Mouse (Mus musculus) hindbrain, postnatal 0 days (tissue): ENCODE results near the gene Polg. TPM values are rescaled to one million over a fixed set of nuclear protein-coding genes. Genes with fewer than 3 reads are reported as not detected.

Experiments used
- ATAC-seq: fragments of 200-750 bp; cut with Nextera tagmentation; 2 replicates; pipeline ENCODE4 v1.8.0; 2017; ENCODE audit warnings: mild to moderate bottlenecking, moderate TSS enrichment, moderate library complexity
- DNase-seq: peaks from one replicate; pipeline ENCODE4 v3.0.0-alpha.2; 2015; ENCODE audit warnings: low spot score
- H3K27ac ChIP-seq: fragments of 300-500 bp; sonication (generic); 2 replicates; pipeline ENCODE4 v1.5.1; 2014; ENCODE audit warnings: mild to moderate bottlenecking
- H3K27me3 ChIP-seq: fragments of 300-500 bp; sonication (generic); 2 replicates; pipeline ENCODE4 v1.6.1; 2014; ENCODE audit warnings: low read length, mixed read lengths; ENCODE audit not compliant: insufficient read depth
- H3K36me3 ChIP-seq: fragments of 300-500 bp; sonication (generic); 2 replicates; pipeline ENCODE4 v1.6.1; 2014; ENCODE audit warnings: low read length, mixed read lengths; ENCODE audit not compliant: insufficient read depth
- H3K4me1 ChIP-seq: fragments of 300-500 bp; sonication (generic); 2 replicates; pipeline ENCODE4 v1.6.1; 2014; ENCODE audit warnings: antibody characterized with exemption, low read length, mixed read lengths; ENCODE audit not compliant: insufficient read depth
- H3K4me2 ChIP-seq: fragments of 300-500 bp; sonication (generic); 2 replicates; pipeline ENCODE4 v1.6.1; 2014; ENCODE audit warnings: low read depth, mild to moderate bottlenecking, low read length, moderate library complexity, mixed read lengths
- H3K4me3 ChIP-seq: fragments of 300-500 bp; sonication (generic); 2 replicates; pipeline ENCODE4 v1.5.1; 2014; ENCODE audit warnings: low read length
- H3K9ac ChIP-seq: fragments of 300-500 bp; sonication (generic); replicated peaks from 2 replicates; pipeline ENCODE4 v1.6.1; 2014; ENCODE audit warnings: mild to moderate bottlenecking, low read length, moderate library complexity, mixed read lengths
- H3K9me3 ChIP-seq: fragments of 300-500 bp; sonication (generic); 2 replicates; pipeline ENCODE4 v1.6.1; 2016; ENCODE audit warnings: low read length, mixed read lengths
- CTCF ChIP-seq: IDR thresholded peaks from 2 replicates; pipeline ENCODE4 v1.5.1; 2016; ENCODE audit warnings: antibody characterized with exemption, control low read depth, low read depth
- WGBS: fragments of 180-500 bp; shearing (Covaris S2); extraction: QIAGEN DNeasy Blood & Tissue Kit; methylation state at CpG from one replicate; pipeline ENCODE4 v1.1.7; 2014; 5-methylcytosine and 5-hydroxymethylcytosine counted together
- polyA plus RNA-seq: library from polyadenylated mRNA; unstranded; fragments of >200 nt; fragmentation: Nextera tagmentation; extraction: Ambion mirVana; gene quantifications from 2 replicates; pipeline ENCODE4 v1.2.1, GENCODE M21; 2015
- total RNA-seq: library from RNA; depleted of rRNA; stranded (reverse); fragments of >200 nt; gene quantifications from 2 replicates; pipeline ENCODE4 v1.2.3, GENCODE M21; 2014

Polg gene
- total and polyA plus RNA-seq, 2 experiments from 2014 or later = 23.8 to 79.5 TPM

GRCm38 (mm10) chr7:79447048-79447447 lies 19.1 kb downstream of the Polg start:
- Histone ChIP-seq H3K4me3 (no peak overlapping the region), H3K9ac (no peak overlapping the region), H3K36me3 (peaks cover 44% of the 10 kb centered on the region), H3K9me3 (no peaks in the 10 kb centered on the region), H3K4me1 (no peaks in the 10 kb centered on the region), H3K27ac (no peak overlapping the region), H3K4me2 (no peak overlapping the region), H3K27me3 (no peaks in the 10 kb centered on the region)
- TF ChIP-seq CTCF = no peak
- 97% methylated on average over 2 of the region's 2 CpGs for WGBS
- ATAC-seq (no peak), DNase-seq (no peak)

- TF ChIP-seq CTCF = no peak
- WGBS = 68% methylated on average over 2 of the region's 2 CpGs
Measured at GRCm38 (mm10) chr7:79440035-79440434, 26.1 kb downstream of the Polg start.

GRCm38 (mm10) chr7:79428243-79428642 lies 37.9 kb downstream of the Polg start:
- H3K4me2 ChIP-seq = no peak overlapping the region
- H3K9me3 ChIP-seq = no peaks in the 10 kb centered on the region
- no peak overlapping the region for H3K9ac ChIP-seq
- TF ChIP-seq CTCF = no peak
- whole genome bisulfite sequencing = 47% methylated on average over 5 of the region's 5 CpGs
- no peaks in the 10 kb centered on the region for H3K4me1 ChIP-seq
- H3K36me3 ChIP-seq = no peaks in the 10 kb centered on the region
- ATAC-seq (no peak), DNase-seq (no peak)
- H3K27ac ChIP-seq = no peak overlapping the region
- H3K4me3 ChIP-seq = no peak overlapping the region
- no peaks in the 10 kb centered on the region for H3K27me3 ChIP-seq

More at GRCm38 (mm10) chr7:79440035-79440434, 26.1 kb downstream of the Polg start:
- H3K36me3 ChIP-seq = no peaks in the 10 kb centered on the region
- ATAC-seq (no peak), DNase-seq (no peak)
- H3K4me1 ChIP-seq = no peaks in the 10 kb centered on the region
- H3K4me3 ChIP-seq = no peak overlapping the region
- no peak overlapping the region for H3K27ac ChIP-seq
- H3K9me3 ChIP-seq = no peaks in the 10 kb centered on the region
- H3K4me2 ChIP-seq = no peak overlapping the region
- H3K9ac ChIP-seq = no peak overlapping the region
- H3K27me3 ChIP-seq = no peaks in the 10 kb centered on the region

- H3K4me2 ChIP-seq = no peak overlapping the region
- 0 out of 2 replicates have a peak overlapping the region, but pooled peaks have one; percentile 21 for H3K9ac ChIP-seq
- H3K4me1 ChIP-seq = no peaks in the 10 kb centered on the region
- DNase-seq (peak; percentile 33), ATAC-seq (0 out of 2 replicates have a peak, but pooled peaks have one; percentile 40)
- no peak for TF ChIP-seq CTCF
- 52% methylated on average over 10 of the region's 10 CpGs for WGBS
- H3K36me3 ChIP-seq = no peaks in the 10 kb centered on the region
- H3K27me3 ChIP-seq = no peaks in the 10 kb centered on the region
- H3K27ac ChIP-seq = 0 out of 2 replicates have a peak overlapping the region, but pooled peaks have one; percentile 32
- H3K4me3 ChIP-seq = no peak overlapping the region
- no peaks in the 10 kb centered on the region for H3K9me3 ChIP-seq
Measured at GRCm38 (mm10) chr7:79425804-79426203, 40.4 kb downstream of the Polg start.

- Histone ChIP-seq H3K9me3 (no peaks in the 10 kb centered on the region), H3K36me3 (no peaks in the 10 kb centered on the region), H3K4me3 (no peak overlapping the region), H3K27ac (no peak overlapping the region), H3K4me1 (no peaks in the 10 kb centered on the region), H3K4me2 (no peak overlapping the region), H3K27me3 (no peaks in the 10 kb centered on the region), H3K9ac (no peak overlapping the region)
- TF ChIP-seq CTCF = no peak
- WGBS = 95% methylated on average over 10 of the region's 10 CpGs
- DNase-seq (no peak), ATAC-seq (no peak)
Measured at GRCm38 (mm10) chr7:79422876-79423275, 43.3 kb downstream of the Polg start.

- no peaks in the 10 kb centered on the region for H3K4me1 ChIP-seq
- TF ChIP-seq CTCF = no peak
- no peak overlapping the region for H3K27ac ChIP-seq
- WGBS = 90% methylated on average over 7 of the region's 7 CpGs
- no peaks in the 10 kb centered on the region for H3K27me3 ChIP-seq
- DNase-seq (no peak), ATAC-seq (no peak)
- no peaks in the 10 kb centered on the region for H3K9me3 ChIP-seq
- no peak overlapping the region for H3K4me3 ChIP-seq
- no peak overlapping the region for H3K4me2 ChIP-seq
- H3K9ac ChIP-seq = no peak overlapping the region
- no peaks in the 10 kb centered on the region for H3K36me3 ChIP-seq
Measured at GRCm38 (mm10) chr7:79419950-79420349, 46.2 kb downstream of the Polg start.

GRCm38 (mm10) chr7:79414449-79415375 lies 51.5 kb downstream of the Polg start:
- DNase-seq (no peak), ATAC-seq (no peak)
- no peak overlapping the region for H3K4me3 ChIP-seq
- H3K4me1 ChIP-seq = no peaks in the 10 kb centered on the region
- no peak for TF ChIP-seq CTCF
- no peaks in the 10 kb centered on the region for H3K36me3 ChIP-seq
- no peak overlapping the region for H3K27ac ChIP-seq
- no peaks in the 10 kb centered on the region for H3K27me3 ChIP-seq
- no peak overlapping the region for H3K9ac ChIP-seq
- WGBS = 81% methylated on average over 18 of the region's 18 CpGs
- no peak overlapping the region for H3K4me2 ChIP-seq
- no peaks in the 10 kb centered on the region for H3K9me3 ChIP-seq
